27 mouse cellular contexts compared by ENCODE assay signal in genomic region chr8:104743410-104743809, GRCm38 (mm10). TPM values are rescaled to one million over a fixed set of nuclear protein-coding genes. Genes with fewer than 3 reads are reported as not detected.
DNase-seq lines count a peak whose midpoint lies in the region; ATAC-seq and TF ChIP-seq lines count a peak whose summit lies in the region.
"Had no signal": no experiment of that assay in that cellular context is flagged by ENCODE, and none has a peak within 500 bp of the region (broad histone marks: within the 10 kb centered on the region; RNA-seq: fewer than 3 reads in every experiment).

No protein-coding gene starts in this region.

- no peak overlapping the region for H3K27ac ChIP-seq in limb, embryonic 11.5 days (replicated peaks; ENCODE audit: low read depth, low read length)
- no peak overlapping the region for H3K27ac ChIP-seq in limb, embryonic 10.5 days
- no peak overlapping the region for H3K27ac ChIP-seq in intestine, embryonic 15.5 days
- H3K27ac ChIP-seq: embryonic facial prominence, embryonic 15.5 days; forebrain, embryonic 10.5 days; forebrain, embryonic 15.5 days; heart, embryonic 10.5 days; heart, embryonic 15.5 days; hindbrain, embryonic 10.5 days; hindbrain, embryonic 14.5 days had no signal

- H3K4me3 ChIP-seq in limb, embryonic 11.5 days (ENCODE audit: low read depth, low read length) = no peak overlapping the region
- no peak overlapping the region for H3K4me3 ChIP-seq in limb, embryonic 10.5 days
- no peak overlapping the region for H3K4me3 ChIP-seq in intestine, embryonic 15.5 days (replicated peaks)
- H3K4me3 ChIP-seq: embryonic facial prominence, embryonic 15.5 days; erythroblast, embryonic 14.5 days; forebrain, embryonic 10.5 days; forebrain, embryonic 15.5 days; heart, embryonic 10.5 days; heart, embryonic 15.5 days; hindbrain, embryonic 10.5 days had no signal

- POLR2A ChIA-PET in Patski (lab: Charles Lee) = no interaction called here

- ATAC-seq in limb, embryonic 11.5 days (ENCODE audit: insufficient number of reproducible peaks, low FRiP score, low TSS enrichment, low read depth) = no peak
- ATAC-seq in Patski = no peak
- no peak for ATAC-seq in intestine, embryonic 15.5 days
- ATAC-seq: forebrain, embryonic 15.5 days; intestine, postnatal 0 days had no signal

- no peaks in the 10 kb centered on the region for H3K36me3 ChIP-seq in limb, embryonic 11.5 days (ENCODE audit: control insufficient read depth, insufficient read depth, low read length)
- no peaks in the 10 kb centered on the region for H3K36me3 ChIP-seq in limb, embryonic 10.5 days
- H3K36me3 ChIP-seq in intestine, embryonic 15.5 days = no peaks in the 10 kb centered on the region
- H3K36me3 ChIP-seq: embryonic facial prominence, embryonic 15.5 days; forebrain, embryonic 10.5 days; forebrain, embryonic 15.5 days; G1E; heart, embryonic 10.5 days; heart, embryonic 15.5 days; hindbrain, embryonic 10.5 days had no signal

- H3K4me2 ChIP-seq in limb, embryonic 11.5 days (ENCODE audit: low read depth, severe bottlenecking) = no peak overlapping the region
- H3K4me2 ChIP-seq in intestine, embryonic 15.5 days (replicated peaks) = no peak overlapping the region
- H3K4me2 ChIP-seq: embryonic facial prominence, embryonic 15.5 days; forebrain, embryonic 15.5 days; heart, embryonic 15.5 days; hindbrain, embryonic 14.5 days had no signal

- TF ChIP-seq CTCF in Patski (IDR thresholded peaks at IDR 0.05) = peak; percentile 50

- H3K4me1 ChIP-seq in limb, embryonic 11.5 days (ENCODE audit: control insufficient read depth, insufficient read depth, low read length) = no peaks in the 10 kb centered on the region
- peaks cover 3% of the 10 kb centered on the region for H3K4me1 ChIP-seq in limb, embryonic 10.5 days
- H3K4me1 ChIP-seq in intestine, embryonic 15.5 days (replicated peaks) = no peaks in the 10 kb centered on the region
- H3K4me1 ChIP-seq: embryonic facial prominence, embryonic 15.5 days; forebrain, embryonic 10.5 days; forebrain, embryonic 15.5 days; heart, embryonic 10.5 days; heart, embryonic 15.5 days; hindbrain, embryonic 10.5 days had no signal

- H3K9ac ChIP-seq in limb, embryonic 11.5 days (ENCODE audit: low read length) = no peak overlapping the region
- no peak overlapping the region for H3K9ac ChIP-seq in intestine, embryonic 15.5 days
- H3K9ac ChIP-seq: embryonic facial prominence, embryonic 15.5 days; forebrain, embryonic 15.5 days; heart, embryonic 15.5 days; hindbrain, embryonic 14.5 days had no signal

- no peaks in the 10 kb centered on the region for H3K9me3 ChIP-seq in limb, embryonic 11.5 days (ENCODE audit: control insufficient read depth, low read length)
- no peaks in the 10 kb centered on the region for H3K9me3 ChIP-seq in limb, embryonic 10.5 days (replicated peaks)
- no peaks in the 10 kb centered on the region for H3K9me3 ChIP-seq in intestine, embryonic 15.5 days
- H3K9me3 ChIP-seq: embryonic facial prominence, embryonic 15.5 days; forebrain, embryonic 10.5 days; forebrain, embryonic 15.5 days; G1E; heart, embryonic 10.5 days; heart, embryonic 15.5 days had no signal

- DNase-seq in heart, adult 11 months = peak; percentile 63
- DNase-seq in heart, postnatal 25 days (ENCODE audit: low spot score) = no peak
- peak; percentile 6 for DNase-seq in limb, embryonic 11.5 days (ENCODE audit: low spot score)
- no peak for DNase-seq in limb, embryonic 10.5 days (ENCODE audit: low spot score)
- DNase-seq in Patski (ENCODE audit: low read depth, low spot score) = no peak
- DNase-seq in T-cell, adult 2 months (ENCODE audit: low spot score) = no peak
- DNase-seq: adrenal gland, adult 8-10 months; adrenal gland, postnatal 36 days; cerebellum, adult 2 months; cerebellum, postnatal 14 days; embryo, embryonic 11 days; gastrocnemius, postnatal 14 days; heart, postnatal 14 days had no signal

- 85% methylated on average over 3 of the region's 3 CpGs for WGBS in limb, embryonic 11.5 days
- WGBS in limb, embryonic 10.5 days = 84% methylated on average over 3 of the region's 3 CpGs
- 76% methylated on average over 3 of the region's 3 CpGs for WGBS in intestine, embryonic 15.5 days

- no peaks in the 10 kb centered on the region for H3K27me3 ChIP-seq in limb, embryonic 11.5 days (ENCODE audit: control insufficient read depth, insufficient read depth, low read length)
- no peaks in the 10 kb centered on the region for H3K27me3 ChIP-seq in limb, embryonic 10.5 days (ENCODE audit: low read depth, poor library complexity, severe bottlenecking)
- H3K27me3 ChIP-seq in Patski = peaks cover 3% of the 10 kb centered on the region
- no peaks in the 10 kb centered on the region for H3K27me3 ChIP-seq in intestine, embryonic 15.5 days (replicated peaks)
- H3K27me3 ChIP-seq: embryonic facial prominence, embryonic 15.5 days; forebrain, embryonic 15.5 days; heart, embryonic 15.5 days had no signal

- in situ Hi-C loops in Patski (cut with MboI; ENCODE audit: low pct_unique_long_range_greater_than_20kb) = no loop called here

- CTCF ChIA-PET in Patski (lab: Charles Lee) = interaction anchor here (1.8 kb wide), 1 partner anchor 12 kb away, joined by 4 read pairs; no protein-coding TSS in a partner anchor

- intact Hi-C loops in heart, postnatal 25 days (cut with DNase I) = no loop called here

RNA-seq across cellular contexts. Expression of gene Ces2a, which starts 9.6 kb away (rescaled TPM):
- total RNA-seq in heart, postnatal 25 days (2021) = not detected
- not detected in 2 replicates for polyA plus RNA-seq in limb, embryonic 11.5 days (2014; fragmentation: Nextera tagmentation; extraction: Ambion mirVana)
- polyA plus RNA-seq in limb, embryonic 10.5 days (2016; fragmentation: Nextera tagmentation; extraction: Ambion mirVana) = not detected in 2 replicates
- polyA plus RNA-seq in Patski (2021) = not detected
- 5.1 and 5.4 TPM in 2 replicates for polyA plus RNA-seq in intestine, embryonic 15.5 days (2015; fragmentation: Nextera tagmentation; extraction: Ambion mirVana)
- total RNA-seq: adrenal gland, postnatal 36 days; common myeloid progenitor, adult 5-6 weeks; G1E; gastrocnemius, postnatal 14 days; granulocyte monocyte progenitor cell, adult 5-6 weeks; heart, postnatal 14 days had no signal
- polyA plus RNA-seq: cerebellum, adult 2 months; embryonic facial prominence, embryonic 11.5 days; embryonic facial prominence, embryonic 15.5 days; erythroblast, embryonic 14.5 days; forebrain, embryonic 10.5 days; forebrain, embryonic 15.5 days; G1E; heart, embryonic 10.5 days; heart, embryonic 15.5 days; hindbrain, embryonic 10.5 days; hindbrain, embryonic 14.5 days had no signal

Comparison
In these comparisons a context has a peak if more than half of its experiments do, and no peak if none do; other contexts are left out.
1. DNase-seq: peak in heart, adult 11 months (single experiment) and limb, embryonic 11.5 days (single experiment); none in heart, postnatal 25 days (single experiment), limb, embryonic 10.5 days (single experiment), Patski (single experiment) and T-cell, adult 2 months (single experiment).